Mouse (Mus musculus): Measurements from ENCODE around the gene Cry2.

The Cry2 gene

DNA sequence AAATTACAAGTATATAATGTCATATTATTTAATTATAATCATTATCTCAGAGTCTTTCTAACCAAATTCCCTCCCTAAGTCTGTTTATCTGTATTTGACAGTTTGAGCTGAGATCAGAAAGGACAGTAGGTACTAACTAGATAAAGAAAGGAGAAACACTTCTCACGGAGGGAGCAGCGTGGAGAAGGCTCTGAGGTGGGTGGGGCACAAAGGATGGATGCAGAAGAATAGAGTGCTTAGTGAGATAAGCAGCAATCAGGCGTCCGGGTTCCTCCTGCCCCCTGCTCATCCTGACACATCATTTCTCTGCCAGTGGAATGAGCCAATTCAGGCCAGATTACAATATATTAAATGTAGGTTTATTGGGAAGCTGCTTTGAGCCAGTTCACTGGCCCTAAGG is 10.5 kb upstream of the Cry2 start:
- DNase-seq, result no peak

DNA sequence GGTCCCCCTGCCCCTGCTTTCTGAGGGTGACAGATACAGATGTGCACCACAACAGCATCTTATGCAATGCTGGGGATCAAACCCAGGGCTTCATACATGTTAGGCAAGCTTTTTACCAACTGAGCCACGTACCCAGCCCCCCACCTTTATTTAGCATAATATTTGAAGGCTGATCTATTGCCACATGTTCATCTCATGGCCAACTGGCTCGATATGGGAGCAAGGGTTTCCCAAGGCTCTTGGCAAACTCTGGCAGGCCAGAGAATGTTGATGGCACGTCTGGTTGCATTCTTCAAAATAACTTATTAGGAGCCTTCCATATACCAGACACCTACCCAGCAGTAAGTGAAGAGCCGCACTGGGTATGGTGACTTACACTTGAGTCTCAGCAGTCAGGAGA is 9.5 kb upstream of the Cry2 start:
- no peak for DNase-seq

- no peak for DNase-seq
Observed at GRCm38 (mm10) chr2:92442419-92443001, 8.7 kb upstream of the Cry2 start.

GRCm38 (mm10) chr2:92440432-92440831 is 6.6 kb upstream of the Cry2 start:
- no peak for DNase-seq

DNA sequence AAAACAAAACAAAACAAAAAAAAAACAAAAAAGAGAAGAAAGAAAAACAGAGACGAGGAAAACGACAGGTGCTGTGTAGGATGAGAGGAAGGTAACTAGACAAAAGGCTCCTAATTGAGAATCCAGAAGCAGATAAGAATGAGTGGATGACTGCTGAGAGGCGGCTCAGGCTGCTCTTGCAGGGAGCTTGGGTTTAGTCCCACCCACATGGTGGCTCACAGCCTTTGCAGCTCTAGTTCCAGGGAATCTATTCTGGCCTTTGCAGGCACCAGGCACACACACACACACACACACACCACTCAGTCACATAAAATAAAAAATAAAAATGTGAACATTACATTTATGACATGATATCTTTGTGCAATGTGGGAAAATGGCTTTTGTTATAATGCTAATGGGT is 4.7 kb upstream of the Cry2 start:
- DNase-seq, result no peak

DNA sequence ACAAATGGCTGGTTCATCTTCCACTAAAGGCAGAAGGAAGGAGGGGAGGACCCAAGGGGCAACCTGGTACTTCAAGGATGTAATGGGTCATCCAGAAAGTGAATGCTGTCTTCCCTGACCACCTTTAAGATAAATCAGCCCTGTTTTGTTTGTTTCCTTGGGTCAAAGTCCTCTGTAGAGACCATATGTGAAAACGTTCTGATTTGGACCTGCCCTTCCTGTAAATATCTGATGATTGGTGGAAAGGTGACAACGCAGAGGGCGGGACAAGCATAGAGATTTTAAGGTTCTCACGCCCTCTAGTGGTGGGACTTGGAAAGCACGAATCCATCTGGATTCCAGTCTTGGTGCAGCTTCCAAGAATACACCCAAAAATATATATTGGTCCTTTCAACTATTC is 4.0 kb upstream of the Cry2 start:
- peak; percentile 91 for DNase-seq

DNA sequence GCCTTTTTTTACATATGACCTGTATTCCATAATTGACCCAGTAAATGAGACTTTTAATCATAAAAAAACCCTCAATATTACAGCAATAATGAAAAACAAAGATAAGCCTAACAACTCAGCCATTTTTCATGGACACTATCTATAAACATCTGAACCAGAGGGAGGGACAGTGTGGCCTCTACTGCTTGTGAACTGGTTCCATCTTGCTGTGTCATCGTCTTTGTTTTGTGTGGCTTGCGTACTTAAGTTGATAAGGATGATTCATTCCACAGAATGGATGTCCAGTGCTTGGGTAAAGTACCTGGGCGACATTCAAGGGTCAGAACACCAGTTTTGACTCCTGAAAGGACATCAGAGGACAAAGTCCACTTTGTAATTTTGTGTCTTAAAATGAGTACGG is 3.5 kb upstream of the Cry2 start:
- no peak for DNase-seq

DNA sequence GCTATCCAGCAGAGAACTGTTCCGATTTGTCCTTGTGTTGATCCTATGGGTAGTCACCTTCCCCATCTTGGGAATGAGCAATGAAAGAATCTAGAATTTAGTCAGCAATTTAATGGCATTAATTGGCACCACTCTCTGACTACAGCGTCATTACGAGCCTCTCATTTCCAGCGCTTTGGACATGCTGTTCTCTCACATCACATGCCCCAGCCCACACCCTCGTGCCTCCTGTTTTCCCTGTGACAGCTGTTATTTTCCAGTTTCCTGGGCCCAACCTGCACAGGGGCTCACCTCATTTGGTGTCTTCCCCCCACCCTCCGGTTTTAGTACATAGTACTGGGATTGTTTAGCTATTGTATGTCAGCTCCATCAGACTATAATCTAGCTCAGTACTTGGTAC is 1.2 kb upstream of the Cry2 start:
- DNase-seq, result no peak

DNA sequence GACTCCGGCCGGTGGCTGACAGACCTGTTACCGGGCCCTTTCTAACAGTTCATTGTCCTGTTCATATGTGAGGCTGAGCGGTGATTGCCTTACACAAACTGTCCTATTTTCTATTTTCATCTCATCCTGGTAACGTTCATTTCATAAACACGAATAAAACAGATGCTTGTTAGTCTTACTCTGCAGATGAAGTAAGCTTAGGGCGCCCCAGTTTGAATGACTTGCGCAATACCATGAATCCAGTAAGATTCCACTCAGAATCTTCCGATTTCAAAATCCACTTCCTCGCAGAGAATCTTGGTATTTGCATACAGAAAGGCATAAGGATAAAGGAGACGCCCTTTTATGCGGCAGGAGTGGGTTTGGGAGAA is 517 bp upstream of the Cry2 start:
- DNase-seq, result no peak

DNA sequence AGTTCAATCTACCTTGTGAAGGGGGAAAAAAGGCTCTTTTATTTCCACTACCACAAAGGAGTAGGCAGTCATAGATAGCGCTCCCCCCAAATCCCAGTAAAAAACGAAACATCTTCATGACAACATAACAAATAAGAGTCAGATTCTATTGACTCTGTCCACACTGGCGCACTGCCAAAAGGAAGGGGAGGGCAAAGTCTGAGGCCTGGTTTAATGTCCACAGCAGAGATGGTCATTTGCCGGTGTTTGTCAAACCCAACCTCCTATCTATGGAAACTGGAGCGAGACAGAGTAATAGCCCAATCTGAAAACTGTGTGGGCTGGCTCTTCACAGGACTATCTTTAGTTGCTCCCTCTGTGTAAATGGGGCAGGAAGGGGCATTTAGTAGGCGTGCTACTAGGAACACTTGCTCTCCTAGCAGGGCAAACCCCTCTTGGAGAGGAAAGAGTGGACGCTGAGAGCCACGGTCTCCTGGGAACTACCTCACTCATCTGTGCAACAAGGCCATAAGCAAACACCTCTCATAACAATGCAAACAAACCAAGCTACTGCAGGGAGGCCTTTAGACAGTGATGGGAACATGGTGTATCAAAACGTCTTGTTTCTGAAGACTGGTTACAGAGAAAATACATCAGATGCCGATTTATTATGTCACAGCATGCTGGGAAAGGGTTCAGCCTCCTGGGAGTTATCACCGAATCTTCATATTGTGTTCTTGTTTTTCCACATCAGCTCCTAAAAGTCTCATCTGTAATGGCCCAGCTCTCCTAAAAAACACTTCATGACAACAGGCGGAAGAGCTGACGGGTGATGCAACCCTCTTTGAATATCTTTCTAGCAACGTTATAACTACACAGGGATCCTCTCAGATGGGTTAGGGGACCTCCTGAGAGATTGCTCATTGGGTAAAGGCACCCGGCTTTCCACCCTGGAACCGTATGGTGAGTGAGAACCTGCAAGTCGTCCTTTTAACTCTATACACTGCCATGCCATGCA is 1.2 kb downstream of the Cry2 start:
- peak; percentile 83 for DNase-seq

DNA sequence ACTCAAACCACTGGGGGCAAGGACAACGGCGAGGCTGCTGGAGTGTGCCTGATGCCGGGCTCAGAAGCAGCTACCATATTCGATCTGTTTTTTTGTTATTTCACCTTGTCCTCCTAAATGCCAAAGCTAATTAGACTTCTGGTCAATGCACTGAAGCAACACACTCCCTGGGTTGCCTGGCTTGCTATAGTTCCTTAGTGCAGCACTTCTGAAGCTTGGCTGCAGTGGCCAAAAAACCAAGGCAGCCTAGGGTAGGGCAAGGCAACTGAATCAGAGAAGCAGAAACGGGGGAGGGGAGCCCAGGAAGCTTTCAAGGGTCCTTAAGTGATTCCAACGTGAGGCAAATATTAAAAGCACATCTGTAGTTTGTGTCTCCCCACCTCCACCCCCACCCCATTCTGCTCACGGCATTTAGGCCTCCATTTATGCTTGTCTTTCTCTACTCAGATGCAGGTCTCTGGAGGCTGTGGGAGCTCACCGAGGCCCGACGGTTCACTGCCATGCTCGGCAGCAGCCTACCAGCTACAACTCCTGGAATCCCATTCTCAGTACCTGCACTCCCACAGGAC is 2.1 kb downstream of the Cry2 start:
- DNase-seq, result peak; percentile 20

DNA sequence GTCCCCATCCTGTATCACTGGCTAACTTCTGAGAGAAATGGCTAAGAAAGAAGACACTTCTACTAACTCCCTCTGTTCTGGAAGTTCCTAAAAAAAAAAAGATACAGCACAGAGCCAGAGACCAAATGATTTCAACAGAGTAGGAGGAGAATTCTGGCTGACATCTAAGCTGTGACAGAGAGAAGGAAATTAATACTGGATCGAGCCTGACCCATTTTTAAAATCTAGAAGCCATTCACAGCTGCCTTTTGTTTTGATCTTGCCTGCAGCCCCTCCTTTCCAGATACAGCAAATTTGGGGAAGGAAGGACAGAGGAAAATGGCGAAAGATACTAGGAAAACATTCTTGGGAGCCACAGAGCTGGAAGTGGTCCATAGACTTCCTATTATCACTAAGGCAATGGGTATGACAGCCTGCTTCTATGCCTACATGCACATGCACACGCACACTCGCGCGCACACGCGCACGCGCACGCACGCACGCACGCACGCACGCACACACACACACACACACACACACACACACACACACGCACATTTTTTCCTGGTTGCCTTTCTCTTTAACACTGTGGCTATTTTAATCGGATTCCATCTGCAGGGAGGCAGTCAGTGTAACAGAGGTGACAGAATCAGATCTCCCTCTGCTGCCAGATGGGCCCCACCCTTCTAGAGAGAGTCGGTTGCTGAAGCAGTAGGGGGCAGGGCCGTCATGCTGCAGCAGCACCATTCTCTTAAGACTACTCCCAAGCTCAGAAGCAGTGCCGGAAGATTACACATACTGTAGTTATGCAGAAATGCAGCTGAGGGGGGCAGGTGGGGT is 2.9 kb downstream of the Cry2 start:
- DNase-seq, result peak; percentile 84

DNA sequence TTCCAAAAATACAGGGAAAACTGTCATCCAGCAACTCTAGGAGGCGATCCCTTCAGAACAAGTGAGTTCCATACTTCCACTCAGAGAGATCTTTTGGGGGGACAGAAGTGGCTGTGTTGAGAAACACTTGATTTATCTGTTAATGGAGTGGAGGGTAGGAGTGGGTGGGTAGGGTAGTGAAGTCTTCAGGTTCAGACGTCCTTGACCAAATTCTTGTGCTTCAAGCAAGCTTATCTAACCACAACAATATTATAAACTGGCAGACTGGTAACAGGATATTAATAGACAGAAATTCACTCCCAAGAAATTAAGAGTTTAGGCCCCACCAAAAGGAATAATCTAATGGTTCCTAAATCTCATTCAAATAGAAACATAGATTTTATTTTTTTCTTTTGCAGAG is 3.8 kb downstream of the Cry2 start:
- DNase-seq, result no peak

- peak; percentile 94 for DNase-seq
Observed at GRCm38 (mm10) chr2:92427882-92428281, 6.0 kb downstream of the Cry2 start.

DNA sequence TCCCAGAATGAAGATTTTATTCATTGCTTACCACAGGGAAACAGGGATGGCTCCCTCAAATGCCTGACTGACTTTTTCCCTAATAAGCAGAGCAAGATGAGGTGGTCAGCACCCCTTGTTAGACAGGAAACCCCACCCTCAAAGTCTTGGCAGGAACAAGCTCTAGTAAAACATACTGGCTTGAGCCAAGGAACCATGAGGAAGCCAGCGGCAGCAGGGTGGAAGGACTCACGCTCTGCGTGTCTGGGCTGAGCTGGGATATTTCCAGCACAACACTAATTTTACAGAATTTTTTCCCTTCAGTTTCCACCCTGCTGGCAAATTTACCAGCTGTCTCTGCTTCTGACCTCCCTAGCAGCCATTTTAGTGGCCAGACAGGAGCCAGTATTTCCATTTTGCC is 7.4 kb downstream of the Cry2 start:
- peak; percentile 78 for DNase-seq

DNA sequence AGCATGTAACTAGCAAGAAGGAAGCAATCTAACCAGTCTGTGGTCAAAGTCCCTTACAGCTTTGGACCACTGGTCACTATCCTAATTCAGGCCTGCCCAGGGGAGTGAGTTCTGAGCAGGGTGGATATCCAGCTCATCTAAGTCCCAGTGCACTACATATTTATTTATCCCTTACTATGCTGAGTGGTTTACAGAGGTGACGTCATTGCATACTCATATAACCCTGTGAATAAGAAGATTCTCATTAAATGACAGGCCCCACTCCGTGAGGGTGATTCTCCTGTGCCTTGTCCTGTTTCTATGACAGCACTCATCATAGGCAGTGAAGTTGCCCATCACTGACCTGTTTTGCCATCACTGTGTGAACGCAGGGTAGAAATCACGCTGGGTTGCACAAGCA is 8.5 kb downstream of the Cry2 start:
- DNase-seq, result no peak

DNA sequence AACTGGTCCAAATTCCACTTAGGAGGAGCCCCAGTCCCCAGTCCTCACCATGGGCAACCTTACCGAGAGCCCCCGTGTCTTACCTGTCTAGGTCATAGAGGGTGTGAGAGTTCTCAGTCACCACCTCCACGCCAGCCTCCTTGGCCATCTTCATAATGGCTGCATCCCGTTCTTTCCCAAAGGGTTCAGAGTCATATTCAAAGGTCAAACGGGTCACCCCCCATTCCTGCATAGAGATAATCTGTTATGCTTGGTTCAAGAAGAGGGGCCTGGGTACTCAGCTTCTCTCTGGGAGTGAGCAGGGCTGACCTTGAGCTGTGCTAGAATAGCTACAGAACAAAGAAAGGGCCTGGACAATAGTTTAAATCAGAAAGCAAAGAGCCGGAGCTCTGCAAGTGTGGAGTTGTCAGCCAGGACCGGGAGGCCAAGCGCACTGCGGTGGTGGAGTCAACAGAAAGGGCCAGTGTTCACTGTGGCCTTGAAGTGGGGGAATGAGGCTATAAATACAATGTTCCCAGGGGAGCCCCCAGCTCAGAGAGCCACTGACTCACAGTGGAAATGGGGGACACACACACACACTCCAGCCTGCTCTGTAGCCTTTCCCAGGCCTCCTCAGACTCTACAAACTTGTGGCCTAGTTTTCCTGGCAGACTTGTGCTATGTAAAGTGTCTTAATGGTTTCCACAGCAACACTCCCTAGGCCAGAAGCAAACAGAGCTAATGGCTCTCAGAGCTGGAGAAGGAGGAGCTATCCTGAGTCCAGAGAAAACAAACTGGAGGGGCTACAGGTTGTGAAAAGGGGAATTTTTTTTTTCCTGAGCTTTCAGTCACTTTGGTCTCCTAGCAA is 9.2 kb downstream of the Cry2 start:
- DNase-seq, result peak; percentile 79

DNA sequence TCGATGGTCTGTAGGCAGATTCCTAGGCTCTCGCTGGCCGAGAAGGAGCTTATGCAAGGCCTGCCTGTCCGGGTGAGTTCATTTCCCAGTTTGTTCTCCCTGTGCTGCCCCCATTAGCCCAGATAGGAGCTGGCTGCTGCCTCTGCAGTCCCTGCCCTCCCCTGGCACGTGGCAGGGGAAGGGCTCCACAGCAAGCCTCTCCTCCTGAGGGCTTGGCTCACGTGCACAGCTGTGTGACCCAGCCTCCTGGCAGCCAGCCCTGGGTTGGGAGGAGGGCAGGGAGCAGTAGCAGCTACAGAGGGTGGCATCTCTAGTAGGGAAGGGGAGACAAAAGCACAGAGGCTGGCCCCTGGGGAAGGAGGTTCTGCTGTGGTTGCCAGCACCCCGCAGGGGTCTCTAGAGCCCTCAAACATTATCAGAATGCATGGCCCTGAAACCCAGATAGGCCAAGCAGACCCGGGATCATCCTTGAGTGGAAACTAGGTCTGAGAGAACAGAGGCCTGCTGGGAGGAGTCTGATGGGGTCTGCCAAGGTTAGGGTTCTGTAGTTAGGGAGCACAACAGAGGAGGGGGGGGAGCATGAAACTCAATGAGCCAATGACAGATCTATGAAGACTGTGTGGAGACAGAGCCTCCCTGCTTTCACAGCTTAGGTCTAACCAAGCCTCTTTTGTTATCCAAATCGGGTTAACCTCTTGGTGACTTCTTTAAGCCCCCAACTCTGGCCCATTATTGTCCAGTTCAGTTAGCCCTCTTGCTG is 10.0 kb downstream of the Cry2 start:
- peak; percentile 98 for DNase-seq

DNA sequence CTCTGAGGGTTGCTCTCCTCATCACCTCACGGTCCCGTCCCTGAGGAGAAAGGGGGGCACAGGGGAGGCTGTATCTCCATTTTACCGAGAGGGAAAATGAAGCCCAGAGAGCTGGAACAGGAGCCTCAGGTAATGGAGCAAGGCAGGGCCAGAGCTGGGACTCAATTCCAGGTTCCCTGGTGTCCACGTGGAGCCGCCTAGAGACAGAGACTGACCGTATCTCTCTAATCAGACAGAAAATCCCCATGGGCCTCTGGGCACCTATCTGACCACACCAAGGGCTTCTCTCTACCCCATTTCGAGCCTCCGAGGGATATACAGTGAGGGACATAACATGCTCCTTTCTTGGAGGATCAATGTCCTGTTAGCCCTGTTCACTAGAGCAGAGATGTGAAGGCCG is 10.7 kb downstream of the Cry2 start:
- DNase-seq, result no peak

- peak; percentile 44 for DNase-seq
Observed at GRCm38 (mm10) chr2:92422388-92423135, 11.3 kb downstream of the Cry2 start.

Measured in lung, postnatal 10 days (tissue).